Mouse (Mus musculus) right cerebral cortex, postnatal 10 days (tissue): ENCODE results near the gene Rps15.

Experiments
- DNase-seq, 2 experiments: peaks; one replicate each; pipeline ENCODE4 v3.0.0; 2021; ENCODE audit warnings: low spot score in 2 of 2

The Rps15 gene

GRCm38 (mm10) chr10:80315315-80315714 lies 23.1 kb downstream of the Rps15 start:
- DNase-seq: no peak

- DNase-seq: peak in 1 of 2 experiments; percentile 63
These were observed 24.1 kb downstream of the Rps15 start for GRCm38 (mm10) chr10:80316359-80316781.

DNA sequence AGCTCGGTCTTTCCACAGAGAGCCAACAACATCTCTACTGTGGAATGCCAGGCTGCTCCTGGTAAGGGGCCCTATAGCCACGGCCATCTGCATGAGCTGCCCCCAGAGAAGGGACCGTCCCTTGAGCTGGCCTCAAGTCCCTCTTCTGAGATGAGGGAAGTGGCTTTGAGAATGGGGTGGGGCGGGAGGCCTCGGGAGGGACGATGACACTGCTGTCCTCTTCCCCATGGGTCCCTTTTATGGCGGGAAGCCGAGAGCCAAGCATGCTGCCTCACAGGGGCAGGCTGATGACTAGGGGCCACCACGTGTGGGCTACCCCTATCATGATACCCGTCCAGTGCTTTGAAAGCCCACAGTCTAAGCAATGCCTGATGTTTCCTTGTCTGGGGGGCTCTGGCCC lies 24.8 kb downstream of the Rps15 start:
- DNase-seq: no peak

- peak; percentile 95 for DNase-seq
These were observed 28.1 kb downstream of the Rps15 start, which contains the start of gene 2310011J03Rik for GRCm38 (mm10) chr10:80320340-80320760. 2310011J03Rik (minus strand) TSS chr10:80320537.

GRCm38 (mm10) chr10:80321014-80321669 lies 28.9 kb downstream of the Rps15 start:
- no peak for DNase-seq

- peak in 1 of 2 experiments; percentile 56 for DNase-seq
These were observed 29.7 kb downstream of the Rps15 start for GRCm38 (mm10) chr10:80321670-80322581.

- DNase-seq: peak in 1 of 2 experiments; percentile 66
These were observed 30.6 kb downstream of the Rps15 start for GRCm38 (mm10) chr10:80322811-80323211.

GRCm38 (mm10) chr10:80323261-80324119 lies 31.2 kb downstream of the Rps15 start:
- peak; percentile 71 to 77 for DNase-seq

DNA sequence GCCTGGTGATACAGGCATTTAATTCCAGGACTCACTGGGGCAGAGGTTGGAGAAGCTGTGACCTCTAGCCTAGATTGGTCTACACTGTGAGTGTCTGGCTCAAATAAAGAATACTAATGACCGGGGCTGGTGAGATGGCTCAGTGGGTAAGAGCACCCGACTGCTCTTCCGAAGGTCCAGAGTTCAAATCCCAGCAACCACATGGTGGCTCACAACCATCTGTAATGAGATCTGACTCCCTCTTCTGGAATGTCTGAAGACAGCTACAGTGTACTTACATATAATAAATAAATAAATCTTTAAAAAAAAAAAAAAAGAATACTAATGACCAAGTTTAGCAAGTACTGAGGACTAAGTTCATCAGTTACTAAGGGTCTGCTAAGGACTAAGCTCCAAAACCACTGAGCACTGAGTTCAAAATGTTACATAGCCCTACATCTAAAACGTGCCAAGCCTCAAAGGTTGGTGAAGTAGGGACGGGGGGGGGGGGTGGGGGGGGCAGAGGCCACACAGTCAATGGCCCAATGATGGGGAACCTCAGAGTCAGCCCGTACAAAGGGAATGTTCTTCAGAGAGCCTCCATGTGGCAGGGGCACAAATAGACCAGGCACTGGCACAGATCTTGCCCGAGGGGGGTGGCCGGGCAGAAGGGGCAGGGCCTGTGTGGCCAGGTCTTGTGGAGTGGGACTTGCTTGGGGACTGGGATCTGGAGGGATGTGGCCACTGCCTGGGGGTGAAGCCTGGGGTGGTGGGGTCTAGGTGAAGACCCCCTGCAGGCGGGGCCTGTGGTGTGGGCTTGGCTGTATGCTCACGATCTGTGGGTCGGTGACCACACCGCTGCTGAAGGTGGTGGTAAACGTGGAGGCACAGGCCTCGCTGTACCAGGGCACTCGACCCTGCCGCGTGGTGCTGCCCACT lies 32.1 kb downstream of the Rps15 start:
- DNase-seq: peak in 1 of 2 experiments; percentile 45

- peak in 1 of 2 experiments; percentile 52 for DNase-seq
These were observed 32.8 kb downstream of the Rps15 start for GRCm38 (mm10) chr10:80325045-80325444.

- peak; percentile 98 for DNase-seq
These were observed 37.2 kb downstream of the Rps15 start, which contains the start of the genes Pcsk4 and Reep6 for GRCm38 (mm10) chr10:80329273-80330081. Pcsk4 (minus strand) TSS chr10:80329498. Reep6 (plus strand) TSS chr10:80329953.

DNA sequence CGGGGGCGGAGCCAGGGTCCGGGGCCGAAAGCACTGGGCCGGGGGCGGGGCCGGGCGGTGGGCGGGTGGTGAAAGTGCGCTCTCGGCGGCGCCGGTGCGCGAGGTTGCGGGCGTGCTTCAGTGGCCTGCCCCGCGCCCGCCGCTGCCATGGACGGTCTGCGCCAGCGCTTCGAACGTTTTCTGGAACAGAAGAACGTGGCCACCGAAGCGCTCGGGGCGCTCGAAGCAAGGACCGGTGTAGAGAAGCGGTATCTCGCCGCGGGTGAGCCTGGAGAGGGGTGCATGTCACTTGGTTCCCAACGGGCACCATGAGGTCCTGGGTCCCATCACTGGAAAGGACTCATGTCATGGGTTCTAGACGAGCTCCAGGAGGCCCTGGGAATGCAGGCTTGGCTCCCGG lies 37.8 kb downstream of the Rps15 start:
- DNase-seq: no peak

DNA sequence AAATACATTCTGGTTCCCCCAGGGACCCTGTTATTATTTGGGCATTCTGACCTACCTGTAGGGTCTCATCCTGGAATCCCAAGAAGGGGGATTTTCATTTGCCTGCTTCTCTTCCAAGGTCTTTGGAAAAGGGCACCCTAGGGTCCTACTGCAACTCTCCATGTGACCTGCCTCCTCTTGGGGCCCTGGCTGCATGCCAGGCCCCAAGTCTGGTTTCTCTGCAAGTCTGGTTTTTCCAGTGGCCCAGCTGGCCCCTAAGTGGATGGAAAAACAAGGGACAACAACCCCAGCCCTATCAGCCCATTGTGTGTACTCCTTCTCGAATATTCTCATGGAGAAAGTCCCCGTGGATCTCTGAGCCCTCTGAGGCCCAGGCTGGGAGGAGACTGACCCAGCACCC lies 38.6 kb downstream of the Rps15 start:
- DNase-seq: no peak

- DNase-seq: no peak
These were observed 39.6 kb downstream of the Rps15 start for GRCm38 (mm10) chr10:80331636-80332524.

GRCm38 (mm10) chr10:80332525-80332989 lies 40.3 kb downstream of the Rps15 start:
- no peak for DNase-seq

GRCm38 (mm10) chr10:80336263-80336662 lies 44.0 kb downstream of the Rps15 start:
- no peak for DNase-seq

DNA sequence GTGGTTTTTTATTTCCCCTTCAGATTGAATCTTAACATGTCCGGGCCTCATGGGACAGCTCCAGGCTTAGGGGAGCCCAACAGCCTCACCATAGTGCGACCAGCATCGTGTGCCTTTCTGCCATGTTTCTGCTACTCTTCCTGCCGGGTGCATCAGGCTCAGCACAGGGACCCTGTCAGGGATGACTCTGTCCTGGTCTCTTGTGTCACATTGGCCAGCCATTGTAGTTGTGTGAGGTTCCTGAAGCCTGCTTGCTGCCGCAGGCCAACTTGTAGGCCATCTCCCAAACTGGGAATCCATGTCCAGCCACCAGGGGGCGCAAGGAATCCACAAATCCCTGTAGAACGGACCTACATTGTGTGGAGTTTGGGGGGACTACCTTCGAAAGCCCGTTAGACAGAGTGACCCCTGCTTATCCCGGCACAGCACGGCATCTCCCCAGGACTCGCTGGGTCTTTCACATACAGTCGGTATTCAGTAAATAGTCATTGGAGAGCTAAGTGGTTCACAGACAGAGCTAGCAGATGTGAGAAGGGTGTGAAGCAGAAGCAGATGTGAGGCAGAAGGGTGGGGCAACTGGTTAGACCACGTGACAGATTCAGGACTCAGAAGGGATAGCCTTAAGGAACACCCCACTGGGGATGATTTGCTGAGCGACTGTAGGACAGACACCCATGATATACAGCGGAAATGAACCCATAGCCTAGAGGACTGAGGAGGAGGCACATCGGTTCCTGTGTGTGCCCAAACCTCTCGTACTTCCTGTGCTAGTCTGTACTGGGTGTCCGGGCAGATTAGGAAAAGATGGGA lies 47.9 kb downstream of the Rps15 start:
- DNase-seq: peak; percentile 79 to 90

DNA sequence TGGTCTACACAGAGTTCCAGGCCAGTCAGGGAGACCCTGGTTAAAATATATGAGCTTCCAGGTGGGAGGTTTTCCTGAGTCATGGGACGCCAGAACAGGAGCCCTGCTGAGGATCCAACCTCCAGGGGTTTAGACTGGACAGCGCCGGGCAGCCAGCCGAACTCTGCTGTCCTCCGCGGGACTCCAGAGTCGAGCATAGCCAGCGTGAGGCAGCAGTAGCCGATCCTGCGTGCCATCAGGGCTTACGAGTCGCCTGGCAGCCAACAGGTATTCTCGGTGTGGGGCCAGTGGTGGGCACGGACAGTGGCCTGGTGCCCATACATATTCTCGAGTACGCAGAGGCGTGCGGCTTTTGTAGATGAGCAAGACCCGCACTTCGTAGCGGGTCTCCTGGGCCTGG lies 48.8 kb downstream of the Rps15 start:
- no peak for DNase-seq
